Mouse (Mus musculus) C2C12 (cell line): ENCODE measurements around the gene Tnnt3. TPM values are rescaled to one million over a fixed set of nuclear protein-coding genes. Genes with fewer than 3 reads are reported as not detected.

Source experiments
- H3K27me3 ChIP-seq: one replicate; pipeline ENCODE4 v1.6.1; 2011; ENCODE audit not compliant: control insufficient read depth, insufficient read depth, insufficient read length
- H3K36me3 ChIP-seq: one replicate; pipeline ENCODE4 v1.6.1; 2011; ENCODE audit not compliant: control insufficient read depth, insufficient read depth
- H3K4me3 ChIP-seq: one replicate; pipeline ENCODE4 v1.5.1; 2011; ENCODE audit warnings: mild to moderate bottlenecking, control low read depth; ENCODE audit not compliant: poor library complexity, insufficient read depth, severe bottlenecking
- H3K79me2 ChIP-seq: one replicate; pipeline ENCODE4 v1.6.1; 2011; ENCODE audit not compliant: control insufficient read depth, insufficient read depth
- H3K79me3 ChIP-seq: one replicate; pipeline ENCODE4 v1.6.1; 2011; ENCODE audit warnings: low read depth, control low read depth
- H3ac ChIP-seq: one replicate; pipeline ENCODE3; 2011; ENCODE audit warnings: low read depth; ENCODE audit not compliant: control insufficient read depth, insufficient read length
- CEBPB ChIP-seq: IDR thresholded peaks from one replicate; pipeline ENCODE4 v1.6.1; 2011; ENCODE audit warnings: low read depth, mild to moderate bottlenecking, control low read depth, moderate library complexity
- CTCF ChIP-seq: IDR thresholded peaks from one replicate; pipeline ENCODE4 v1.5.1; 2011; ENCODE audit not compliant: control insufficient read depth, insufficient read depth, insufficient read length
- FOSL1 ChIP-seq: IDR thresholded peaks from one replicate; pipeline ENCODE4 v1.8.0; 2011; ENCODE audit warnings: mild to moderate bottlenecking, low read length; ENCODE audit not compliant: poor library complexity, insufficient read depth, severe bottlenecking
- MAX ChIP-seq: IDR thresholded peaks from one replicate; pipeline ENCODE4 v1.6.1; 2011; ENCODE audit warnings: mild to moderate bottlenecking, control low read depth
- MYOD1 ChIP-seq: IDR thresholded peaks from one replicate; pipeline ENCODE4 v1.6.1; 2011; ENCODE audit warnings: low read depth; ENCODE audit not compliant: control insufficient read depth, insufficient read length
- MYOG ChIP-seq: IDR thresholded peaks from one replicate; pipeline ENCODE4 v1.6.1; 2011; ENCODE audit not compliant: control insufficient read depth, insufficient read length; ENCODE audit errors: extremely low read depth
- USF1 ChIP-seq: IDR thresholded peaks from one replicate; pipeline ENCODE4 v1.6.1; 2011; ENCODE audit warnings: low read depth, mild to moderate bottlenecking, control low read depth, moderate library complexity
- polyA plus RNA-seq: library from polyadenylated mRNA; unstranded; fragments of >200 nt; fragmentation: generic; extraction: Trizol; gene quantifications from one replicate; pipeline ENCODE4 v1.2.1, GENCODE M21; 2012; ENCODE audit warnings: missing spikeins

Gene Tnnt3
- polyA plus RNA-seq, 1 experiment, result 6.8 TPM

GRCm38 (mm10) chr7:142473476-142473875 lies 25.2 kb upstream of the Tnnt3 start:
- Histone ChIP-seq H3K27me3 (no peaks in the 10 kb centered on the region), H3K79me2 (peaks cover 68% of the 10 kb centered on the region), H3K4me3 (no peak overlapping the region), H3K36me3 (no peaks in the 10 kb centered on the region), H3ac (no peak overlapping the region), H3K79me3 (peaks cover 30% of the 10 kb centered on the region)
- TF ChIP-seq CEBPB (no peak), MAX (no peak), FOSL1 (no peak), CTCF (no peak), MYOD1 (no peak), MYOG (no peak), USF1 (no peak)

- Histone ChIP-seq H3ac (peak overlapping the region; percentile 59), H3K4me3 (peak overlapping the region; percentile 23), H3K36me3 (peaks cover 4% of the 10 kb centered on the region), H3K27me3 (no peaks in the 10 kb centered on the region), H3K79me2 (peaks cover 68% of the 10 kb centered on the region), H3K79me3 (peaks cover 31% of the 10 kb centered on the region)
- TF ChIP-seq USF1 (no peak), MYOG (no peak), MAX (no peak), FOSL1 (no peak), CEBPB (no peak), MYOD1 (no peak), CTCF (no peak)
These were observed 23.8 kb upstream of the Tnnt3 start for GRCm38 (mm10) chr7:142474799-142475198.

DNA sequence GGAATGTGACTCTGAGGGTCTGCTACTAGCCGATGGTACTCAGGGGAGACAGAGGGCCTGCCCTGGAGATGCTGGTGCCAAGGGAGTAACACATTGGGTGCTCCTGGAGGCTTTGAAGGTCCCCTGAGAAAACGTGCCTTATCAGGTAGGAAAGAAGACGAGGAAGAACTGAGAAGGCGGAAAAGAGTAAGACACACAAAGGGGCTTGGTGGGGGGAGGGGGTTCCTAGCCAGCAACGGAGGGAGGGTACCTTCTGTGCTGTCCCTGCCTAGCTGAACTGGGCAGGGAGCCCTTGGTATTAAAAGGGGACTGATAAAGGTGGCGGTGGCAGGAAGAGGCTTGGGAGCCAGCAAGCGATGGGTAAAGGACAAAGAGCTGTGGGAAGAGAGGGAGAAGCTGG lies 23.0 kb upstream of the Tnnt3 start:
- no peak for TF ChIP-seq FOSL1
- no peak for TF ChIP-seq CTCF
- no peak for TF ChIP-seq CEBPB
- no peak for TF ChIP-seq MYOG
- TF ChIP-seq MAX, result no peak
- no peak for TF ChIP-seq MYOD1
- TF ChIP-seq USF1, result no peak
- peaks cover 9% of the 10 kb centered on the region for H3K36me3 ChIP-seq
- H3K79me2 ChIP-seq, result peaks cover 68% of the 10 kb centered on the region
- peak overlapping the region; percentile 59 for H3ac ChIP-seq
- peak overlapping the region; percentile 23 for H3K4me3 ChIP-seq
- no peaks in the 10 kb centered on the region for H3K27me3 ChIP-seq
- peaks cover 31% of the 10 kb centered on the region for H3K79me3 ChIP-seq

- Histone ChIP-seq H3K36me3 (peaks cover 9% of the 10 kb centered on the region), H3K27me3 (no peaks in the 10 kb centered on the region), H3ac (peak overlapping the region; percentile 12), H3K4me3 (peak overlapping the region; percentile 23), H3K79me3 (peaks cover 32% of the 10 kb centered on the region), H3K79me2 (peaks cover 68% of the 10 kb centered on the region)
- TF ChIP-seq MYOG (no peak), USF1 (no peak), MYOD1 (no peak), CTCF (no peak), MAX (no peak), FOSL1 (no peak)
These were observed 22.4 kb upstream of the Tnnt3 start for GRCm38 (mm10) chr7:142476271-142476670.

GRCm38 (mm10) chr7:142476795-142477452 lies 21.7 kb upstream of the Tnnt3 start:
- TF ChIP-seq CTCF (no peak), CEBPB (no peak), USF1 (no peak), FOSL1 (no peak), MYOD1 (no peak), MAX (no peak), MYOG (no peak)
- Histone ChIP-seq H3K79me3 (peaks cover 32% of the 10 kb centered on the region), H3K79me2 (peaks cover 63% of the 10 kb centered on the region), H3K4me3 (no peak overlapping the region), H3K36me3 (peaks cover 9% of the 10 kb centered on the region), H3ac (peak overlapping the region; percentile 28), H3K27me3 (no peaks in the 10 kb centered on the region)
